Mouse (Mus musculus) heart, adult 2 months (tissue): ENCODE results near the gene Plcb3.

Experiments used
- CTCF ChIP-seq: fragments of 200-600 bp; IDR thresholded peaks from 2 replicates; pipeline ENCODE4 v1.8.1; 2022; ENCODE audit warnings: antibody characterized with exemption, mild to moderate bottlenecking, moderate library complexity
- EP300 ChIP-seq: fragments of 200-500 bp; IDR thresholded peaks from 2 replicates; pipeline ENCODE4 v1.6.1; 2011; ENCODE audit warnings: low read depth, low read length, control low read depth; ENCODE audit not compliant: insufficient read depth
- POLR2A ChIP-seq: fragments of 200-500 bp; IDR thresholded peaks from 2 replicates; pipeline ENCODE4 v1.6.1; 2011; ENCODE audit warnings: mild to moderate bottlenecking, low read depth, low read length, control low read depth; ENCODE audit not compliant: insufficient read depth

- no peak for TF ChIP-seq POLR2A
- no peak for TF ChIP-seq CTCF
- no peak for TF ChIP-seq EP300
Observed at GRCm38 (mm10) chr19:6919876-6920740, 56.2 kb downstream of the Plcb3 start.
